Mouse (Mus musculus) heart, embryonic 14.5 days (tissue): Measurements from ENCODE around the gene Eps8l1. TPM values are rescaled to one million over a fixed set of nuclear protein-coding genes. Genes with fewer than 3 reads are reported as not detected.

Source experiments
- ATAC-seq: fragments of 200-750 bp; cut with Nextera tagmentation; 2 replicates; pipeline ENCODE4 v1.8.0; 2017; ENCODE audit warnings: low read depth, moderate TSS enrichment; ENCODE audit not compliant: insufficient number of reproducible peaks, insufficient read depth, low FRiP score
- H3K27ac ChIP-seq, 2 experiments: fragments of 200-500 bp in 1 of 2; fragments of 300-500 bp in 1 of 2; sonication (generic) in 1 of 2; replicated peaks in 1 of 2; 2 replicates each; pipeline ENCODE4 v1.5.1; 2012 to 2014; ENCODE audit warnings: low read depth in 2 of 2, low read length in 2 of 2, control low read depth in 1 of 2, mild to moderate bottlenecking in 1 of 2, mixed read lengths in 1 of 2; ENCODE audit not compliant: control insufficient read depth in 1 of 2, insufficient read depth in 1 of 2
- H3K27me3 ChIP-seq: fragments of 300-500 bp; sonication (generic); 2 replicates; pipeline ENCODE4 v1.6.1; 2014; ENCODE audit warnings: mild to moderate bottlenecking, low read length, control low read depth; ENCODE audit not compliant: control insufficient read depth, insufficient read depth
- H3K36me3 ChIP-seq: fragments of 300-500 bp; sonication (generic); 2 replicates; pipeline ENCODE4 v1.6.1; 2014; ENCODE audit warnings: mild to moderate bottlenecking, control low read depth, low read length, mixed read lengths; ENCODE audit not compliant: control insufficient read depth, insufficient read depth
- H3K4me1 ChIP-seq, 2 experiments: fragments of 200-500 bp in 1 of 2; fragments of 300-500 bp in 1 of 2; sonication (generic) in 1 of 2; 2 replicates each; pipeline ENCODE4 v1.6.1; 2012 to 2014; ENCODE audit warnings: low read length in 2 of 2, control low read depth in 1 of 2, mixed read lengths in 1 of 2; ENCODE audit not compliant: control insufficient read depth in 2 of 2, insufficient read depth in 2 of 2
- H3K4me2 ChIP-seq: fragments of 300-500 bp; sonication (generic); 2 replicates; pipeline ENCODE4 v1.6.1; 2014; ENCODE audit warnings: mild to moderate bottlenecking, low read length
- H3K4me3 ChIP-seq, 2 experiments: fragments of 200-500 bp in 1 of 2; fragments of 300-500 bp in 1 of 2; sonication (generic) in 1 of 2; 2 replicates each; pipeline ENCODE4 v1.5.1; 2012 to 2014; ENCODE audit warnings: low read length in 2 of 2, mild to moderate bottlenecking in 2 of 2, control low read depth in 1 of 2, low read depth in 1 of 2, moderate library complexity in 1 of 2; ENCODE audit not compliant: control insufficient read depth in 1 of 2, insufficient read depth in 1 of 2
- H3K9ac ChIP-seq: fragments of 300-500 bp; sonication (generic); 2 replicates; pipeline ENCODE4 v1.6.1; 2014; ENCODE audit warnings: mild to moderate bottlenecking, low read length
- H3K9me3 ChIP-seq: fragments of 300-500 bp; sonication (generic); 2 replicates; pipeline ENCODE4 v1.6.1; 2016; ENCODE audit warnings: low read length, control low read depth; ENCODE audit not compliant: control insufficient read depth
- WGBS: fragments of 180-500 bp; shearing (Covaris S2); extraction: QIAGEN DNeasy Blood & Tissue Kit; methylation state at CpG from one replicate; pipeline ENCODE4 v1.1.7; 2014; 5-methylcytosine and 5-hydroxymethylcytosine counted together
- polyA plus RNA-seq: library from polyadenylated mRNA; unstranded; fragments of >200 nt; fragmentation: Nextera tagmentation; extraction: Ambion mirVana; gene quantifications from 2 replicates; pipeline ENCODE4 v1.2.1, GENCODE M21; 2014

Eps8l1 gene
- polyA plus RNA-seq, 1 experiment from 2014 or later: 4.7 TPM

DNA sequence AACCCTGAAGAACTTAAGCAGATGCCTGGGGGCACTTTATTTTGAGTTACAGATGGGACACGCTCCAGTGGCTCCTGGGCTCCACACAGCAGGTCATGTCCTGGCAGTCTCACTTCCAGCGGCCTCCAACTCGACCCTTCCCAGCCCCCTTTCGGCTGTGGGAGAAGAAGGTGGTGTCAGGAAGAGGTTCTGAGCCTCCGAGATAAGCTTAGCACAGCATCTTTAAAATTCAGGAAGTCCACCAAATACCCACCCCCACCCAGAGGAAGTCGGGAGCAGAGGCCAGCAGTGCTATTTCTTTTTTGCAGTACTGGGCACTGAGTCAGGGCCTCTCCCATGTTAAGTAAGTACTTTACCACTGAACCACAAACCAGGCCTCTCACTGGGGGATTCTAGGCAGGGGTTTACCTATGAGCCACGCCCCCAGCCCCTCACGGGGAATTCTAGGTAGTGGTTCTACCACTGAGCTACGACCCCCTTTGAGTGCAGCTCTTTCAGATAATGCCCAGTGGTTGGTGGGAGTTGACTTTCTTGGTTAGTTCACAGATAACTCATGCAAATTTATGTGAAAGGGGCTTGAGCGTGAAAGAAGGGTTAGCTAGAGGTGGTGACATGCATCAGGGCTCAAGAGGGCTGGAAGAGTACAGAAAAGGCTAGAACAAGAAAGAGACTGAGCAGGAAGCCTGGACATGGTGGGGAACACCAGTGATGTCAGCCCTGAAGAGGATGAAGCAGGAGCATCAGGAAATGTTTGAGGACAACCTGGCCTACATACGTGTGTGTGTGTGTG is 44.4 kb downstream of the Eps8l1 start:
- Histone ChIP-seq H3K27ac (peak overlapping the region; percentile 49 to 61; a peak in 3 of 4 replicates), H3K4me1 (peaks cover 10 to 21% of the 10 kb centered on the region in 2 experiments), H3K36me3 (peaks cover 32% of the 10 kb centered on the region), H3K27me3 (no peaks in the 10 kb centered on the region), H3K9ac (no peak overlapping the region), H3K9me3 (no peaks in the 10 kb centered on the region), H3K4me2 (no peak overlapping the region), H3K4me3 (no peak overlapping the region)
- ATAC-seq: no peak
- WGBS: 39% methylated on average over 11 of the region's 11 CpGs

DNA sequence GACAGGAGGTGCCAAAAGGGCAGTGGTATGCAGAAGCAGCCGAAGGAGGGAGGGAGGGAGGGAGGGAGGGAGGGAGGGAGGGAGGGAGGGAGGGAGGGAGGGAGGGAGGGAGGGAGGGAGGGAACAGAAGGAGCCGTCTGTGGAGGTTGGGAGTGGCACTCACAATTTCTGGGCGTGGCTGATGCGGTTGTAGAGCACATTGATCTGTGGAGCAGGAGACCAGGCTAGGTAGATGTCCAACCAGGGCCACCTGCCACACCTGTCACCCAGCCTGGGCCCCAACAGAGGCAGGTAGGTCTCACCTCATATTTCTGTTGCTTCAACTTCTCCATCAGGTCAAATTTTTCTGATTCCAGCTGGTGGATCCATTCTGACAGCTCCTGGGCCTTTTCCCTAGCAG is 46.7 kb downstream of the Eps8l1 start:
- ATAC-seq: no peak
- Histone ChIP-seq H3K9ac (no peak overlapping the region), H3K4me1 (peaks cover 28 to 34% of the 10 kb centered on the region in 2 experiments), H3K4me3 (no peak overlapping the region), H3K36me3 (peaks cover 32% of the 10 kb centered on the region), H3K27ac (no peak overlapping the region), H3K27me3 (no peaks in the 10 kb centered on the region), H3K9me3 (no peaks in the 10 kb centered on the region), H3K4me2 (no peak overlapping the region)
- WGBS: 65% methylated on average over 3 of the region's 4 CpGs

DNA sequence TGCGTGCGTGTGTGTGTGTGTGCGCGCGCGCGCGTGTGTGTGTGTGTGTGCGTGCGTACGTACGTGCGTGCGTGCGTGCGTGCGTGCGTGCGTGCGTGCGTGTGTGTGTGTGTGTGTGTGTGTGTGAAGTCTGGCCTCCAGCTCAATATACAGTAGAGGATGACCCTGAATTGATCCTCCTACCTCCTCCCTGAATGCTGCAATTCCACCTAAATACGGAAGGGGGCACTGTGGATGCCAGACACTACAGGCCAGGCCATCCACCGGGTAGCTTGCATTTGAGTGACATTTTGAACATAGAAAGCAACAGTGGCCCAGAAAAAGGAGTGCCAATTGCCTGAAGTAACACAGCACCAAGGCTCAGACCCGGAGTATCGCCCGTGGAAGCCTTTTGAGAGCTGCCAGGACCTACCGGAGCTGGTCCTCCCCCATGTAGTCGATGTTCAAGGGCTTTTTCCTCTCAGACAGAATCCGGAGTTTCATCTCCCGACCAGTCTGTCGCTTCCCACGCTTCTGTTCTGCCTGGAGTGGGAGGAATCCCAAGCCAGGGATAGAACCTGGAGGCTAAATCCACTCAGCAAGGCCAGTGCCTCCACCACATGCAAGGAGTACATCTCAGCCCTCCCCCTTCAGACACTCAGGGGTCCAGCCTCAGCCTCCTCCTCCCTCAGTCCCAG is 47.7 kb downstream of the Eps8l1 start:
- H3K4me3 ChIP-seq: no peak overlapping the region
- no peaks in the 10 kb centered on the region for H3K27me3 ChIP-seq
- H3K9ac ChIP-seq: peak overlapping the region; percentile 68
- no peak for ATAC-seq
- H3K27ac ChIP-seq: 0 out of 4 replicates have a peak overlapping the region, but pooled peaks of 1 of the 2 experiments have one; percentile 28
- H3K9me3 ChIP-seq: no peaks in the 10 kb centered on the region
- peaks cover 32% of the 10 kb centered on the region for H3K36me3 ChIP-seq
- WGBS: 65% methylated on average over 21 of the region's 32 CpGs
- peaks cover 28 to 43% of the 10 kb centered on the region in 2 experiments for H3K4me1 ChIP-seq
- H3K4me2 ChIP-seq: peak overlapping the region; percentile 59; the same call in 1 of the 2 replicates

DNA sequence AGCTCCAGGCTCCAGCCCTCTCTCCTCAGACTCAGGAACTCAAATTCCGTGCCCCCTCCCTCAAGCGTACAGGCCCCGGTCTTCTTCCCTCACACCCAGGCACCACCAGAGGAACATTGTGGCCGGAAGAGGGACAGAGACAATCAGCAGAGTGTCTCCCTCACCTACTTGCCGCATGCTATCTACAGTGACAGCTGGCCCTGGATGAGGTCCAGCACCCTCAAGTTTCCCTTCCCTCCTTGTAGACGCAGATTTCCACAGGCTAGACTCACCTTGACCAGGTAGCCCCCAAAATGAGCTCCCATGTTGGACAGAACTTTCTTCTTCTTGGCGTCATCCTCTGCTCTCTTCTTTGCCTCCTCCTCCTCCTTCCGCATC is 48.3 kb downstream of the Eps8l1 start:
- H3K9me3 ChIP-seq: no peaks in the 10 kb centered on the region
- peaks cover 32% of the 10 kb centered on the region for H3K36me3 ChIP-seq
- H3K4me2 ChIP-seq: peak overlapping the region; percentile 59
- H3K4me3 ChIP-seq: no peak overlapping the region
- 0 out of 4 replicates have a peak overlapping the region, but pooled peaks of 1 of the 2 experiments have one; percentile 28 for H3K27ac ChIP-seq
- peaks cover 32 to 48% of the 10 kb centered on the region in 2 experiments for H3K4me1 ChIP-seq
- peak overlapping the region; percentile 68 for H3K9ac ChIP-seq
- no peak for ATAC-seq
- H3K27me3 ChIP-seq: no peaks in the 10 kb centered on the region
- 63% methylated on average over 8 of the region's 8 CpGs for WGBS

DNA sequence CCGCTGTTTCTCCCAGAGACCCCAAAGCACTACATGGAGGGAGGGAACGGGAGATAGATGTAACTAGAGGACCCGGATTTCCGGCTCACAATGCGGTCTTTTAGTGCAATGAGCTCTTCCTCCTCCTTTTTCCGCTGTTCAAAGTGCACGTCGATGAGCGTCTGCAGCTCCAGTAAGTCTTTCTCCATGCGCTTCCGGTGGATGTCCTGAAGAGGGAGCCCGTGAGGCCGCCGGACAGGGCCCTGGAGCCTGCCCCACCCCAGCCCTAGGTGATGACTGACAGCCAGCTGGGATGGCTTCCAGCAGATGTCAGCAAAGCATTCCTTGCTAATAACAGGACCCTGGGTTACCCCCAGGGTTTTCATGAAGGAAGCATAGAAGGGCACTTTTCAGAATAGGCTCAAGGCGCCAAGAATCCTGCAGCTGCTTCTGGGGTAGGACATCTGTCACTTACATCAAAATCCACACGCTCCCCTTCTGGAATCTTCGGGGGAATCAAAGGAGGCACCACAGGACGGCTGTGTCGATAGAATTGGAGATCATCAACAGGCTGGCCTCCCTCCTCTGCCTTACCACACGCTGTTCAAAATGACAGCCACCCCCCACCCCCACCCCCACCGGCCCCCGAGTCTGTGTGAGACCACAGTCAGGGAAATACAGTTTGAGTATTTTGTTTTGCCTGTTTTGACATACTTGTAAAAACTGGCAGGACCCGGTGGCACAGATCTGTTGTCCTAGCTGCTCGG is 49.6 kb downstream of the Eps8l1 start:
- Histone ChIP-seq H3K4me3 (peak overlapping the region; percentile 11 to 24), H3K9ac (peak overlapping the region; percentile 69), H3K36me3 (peaks cover 23% of the 10 kb centered on the region), H3K4me1 (peaks cover 41 to 61% of the 10 kb centered on the region in 2 experiments), H3K9me3 (no peaks in the 10 kb centered on the region), H3K27ac (peak overlapping the region; percentile 79 to 82), H3K4me2 (peak overlapping the region; percentile 59), H3K27me3 (no peaks in the 10 kb centered on the region)
- peak; percentile 84 for ATAC-seq
- 6% methylated on average over 24 of the region's 24 CpGs for WGBS

DNA sequence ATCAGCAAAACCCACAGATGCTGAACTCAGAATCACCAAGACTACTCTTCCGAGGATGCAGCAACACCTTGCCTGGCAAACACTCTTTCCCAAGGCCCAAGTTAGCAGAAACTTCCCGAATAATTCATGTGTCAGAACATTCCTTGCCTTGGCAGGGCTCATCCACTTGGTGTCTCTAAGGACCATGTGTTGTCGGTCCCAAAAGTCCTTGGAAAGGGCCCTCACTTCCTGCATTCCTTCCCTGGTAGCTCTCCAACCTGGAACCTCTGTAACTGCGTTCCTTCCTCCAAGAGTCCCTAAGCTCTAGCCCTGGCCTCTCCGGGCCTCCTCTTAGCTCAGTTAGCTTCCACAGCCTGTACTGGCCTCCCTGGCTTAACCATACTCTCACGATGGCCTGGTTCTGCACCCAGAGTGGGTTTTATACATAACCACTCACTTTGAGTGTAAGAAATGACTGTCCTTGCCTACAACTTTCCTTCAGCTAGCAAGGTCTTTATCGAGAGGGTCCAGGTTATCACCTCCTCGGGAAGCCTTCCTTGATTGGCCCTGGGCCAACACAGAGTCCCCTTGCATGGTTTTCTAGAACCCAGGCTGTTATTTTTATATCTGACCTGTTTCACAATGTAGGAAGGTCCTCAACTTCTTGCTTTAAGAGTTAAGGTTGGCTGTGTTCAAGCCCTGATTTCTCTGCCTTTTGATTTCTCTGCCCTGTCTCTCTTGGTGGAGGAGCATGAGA is 51.2 kb downstream of the Eps8l1 start:
- Histone ChIP-seq H3K27ac (peak overlapping the region; percentile 47 to 79), H3K4me3 (peak overlapping the region in 1 of 2 experiments; percentile 21; a peak in 2 of 4 replicates), H3K4me2 (peak overlapping the region; percentile 59)

DNA sequence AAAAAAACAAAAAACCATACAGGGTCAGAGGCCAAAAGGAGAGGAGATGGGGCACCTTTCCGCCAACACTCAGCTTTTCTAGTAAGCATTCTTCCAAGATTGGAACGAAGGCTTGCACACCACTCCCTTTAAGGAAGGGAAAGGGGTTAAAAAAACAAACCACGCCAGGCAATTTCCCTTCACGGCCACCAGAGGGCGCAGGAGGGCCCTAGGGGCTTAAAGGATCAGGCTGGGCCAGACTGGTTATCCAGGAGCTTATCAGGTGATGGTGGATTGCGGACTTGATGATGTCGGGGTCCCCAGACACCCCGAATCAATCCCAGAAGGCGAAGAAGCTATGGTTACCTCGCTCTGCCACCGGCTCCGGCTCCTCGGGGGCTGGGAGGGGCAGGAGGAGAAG is 52.8 kb downstream of the Eps8l1 start:
- no peak for ATAC-seq
- Histone ChIP-seq H3K4me1 (peaks cover 56 to 82% of the 10 kb centered on the region in 2 experiments), H3K4me2 (peak overlapping the region; percentile 55), H3K9me3 (no peaks in the 10 kb centered on the region), H3K27ac (peak overlapping the region; percentile 87 to 96), H3K9ac (peak overlapping the region; percentile 72), H3K36me3 (peaks cover 19% of the 10 kb centered on the region), H3K27me3 (no peaks in the 10 kb centered on the region), H3K4me3 (peak overlapping the region; percentile 21 to 44)
- WGBS: 18% methylated on average over 13 of the region's 13 CpGs

More for the DNA sequence above, 51.2 kb downstream of the Eps8l1 start:
- Histone ChIP-seq H3K4me1 (peaks cover 49 to 73% of the 10 kb centered on the region in 2 experiments), H3K27me3 (no peaks in the 10 kb centered on the region), H3K36me3 (peaks cover 16% of the 10 kb centered on the region), H3K9ac (peak overlapping the region; percentile 69), H3K9me3 (no peaks in the 10 kb centered on the region)
- WGBS: 16% methylated on average over 8 of the region's 8 CpGs
- no peak for ATAC-seq
